Mouse (Mus musculus) R1 (cell line): Measurements from ENCODE around the gene Art4.

Experiments used
- DNase-seq: peaks from one replicate; pipeline ENCODE4 v3.0.0-alpha.2; 2018; ENCODE audit warnings: low read depth, low spot score

Gene Art4

GRCm38 (mm10) chr6:136866150-136866549 is 8.6 kb upstream of the Art4 start:
- no peak for DNase-seq

- no peak for DNase-seq
Measured at GRCm38 (mm10) chr6:136865360-136865759, 7.8 kb upstream of the Art4 start.

GRCm38 (mm10) chr6:136861020-136861419 is 3.5 kb upstream of the Art4 start:
- DNase-seq: peak; percentile 72

- no peak for DNase-seq
Measured at GRCm38 (mm10) chr6:136858420-136858819, 887 bp upstream of the Art4 start.

- no peak for DNase-seq
Measured at GRCm38 (mm10) chr6:136857873-136858260, 334 bp upstream of the Art4 start.

- DNase-seq: no peak
Measured at GRCm38 (mm10) chr6:136856071-136856636, 1.4 kb downstream of the Art4 start.

GRCm38 (mm10) chr6:136855183-136855582 is 2.4 kb downstream of the Art4 start:
- DNase-seq: no peak

- no peak for DNase-seq
Measured at GRCm38 (mm10) chr6:136854361-136854781, 3.2 kb downstream of the Art4 start.

GRCm38 (mm10) chr6:136852762-136853161 is 4.8 kb downstream of the Art4 start:
- DNase-seq: peak; percentile 38

- no peak for DNase-seq
Measured at GRCm38 (mm10) chr6:136852348-136852747, 5.2 kb downstream of the Art4 start.

- DNase-seq: no peak
Measured at GRCm38 (mm10) chr6:136850267-136850666, 7.3 kb downstream of the Art4 start.

GRCm38 (mm10) chr6:136848971-136849370 is 8.6 kb downstream of the Art4 start:
- peak; percentile 58 for DNase-seq

- no peak for DNase-seq
Measured at GRCm38 (mm10) chr6:136848399-136848798, 9.1 kb downstream of the Art4 start.

- DNase-seq: peak; percentile 79
Measured at GRCm38 (mm10) chr6:136847790-136848189, 9.7 kb downstream of the Art4 start.

- no peak for DNase-seq
Measured at GRCm38 (mm10) chr6:136847267-136847666, 10.3 kb downstream of the Art4 start.

- no peak for DNase-seq
Measured at GRCm38 (mm10) chr6:136845706-136846480, 11.6 kb downstream of the Art4 start.

GRCm38 (mm10) chr6:136844903-136845302 is 12.6 kb downstream of the Art4 start:
- DNase-seq: no peak

GRCm38 (mm10) chr6:136837323-136837722 is 20.2 kb downstream of the Art4 start:
- DNase-seq: no peak

GRCm38 (mm10) chr6:136835352-136835751 is 22.2 kb downstream of the Art4 start, which contains the start of gene Smco3:
Gene Smco3, minus strand, starts transcription at chr6:136835452.
- DNase-seq: no peak

GRCm38 (mm10) chr6:136831712-136832111 is 25.8 kb downstream of the Art4 start:
- DNase-seq: no peak

- no peak for DNase-seq
Measured at GRCm38 (mm10) chr6:136828681-136829080, 28.9 kb downstream of the Art4 start.

GRCm38 (mm10) chr6:136827881-136828561 is 29.5 kb downstream of the Art4 start, which contains the start of gene Wbp11:
Gene Wbp11, minus strand, starts transcription at chr6:136828233.
- peak; percentile 99 for DNase-seq

- peak; percentile 84 for DNase-seq
Measured at GRCm38 (mm10) chr6:136827516-136827880, 30.0 kb downstream of the Art4 start, which contains the start of gene BC049715. Gene BC049715, plus strand, starts transcription at chr6:136827626.
